ENCODE assay signal across 8 mouse cellular contexts in the genomic region with DNA sequence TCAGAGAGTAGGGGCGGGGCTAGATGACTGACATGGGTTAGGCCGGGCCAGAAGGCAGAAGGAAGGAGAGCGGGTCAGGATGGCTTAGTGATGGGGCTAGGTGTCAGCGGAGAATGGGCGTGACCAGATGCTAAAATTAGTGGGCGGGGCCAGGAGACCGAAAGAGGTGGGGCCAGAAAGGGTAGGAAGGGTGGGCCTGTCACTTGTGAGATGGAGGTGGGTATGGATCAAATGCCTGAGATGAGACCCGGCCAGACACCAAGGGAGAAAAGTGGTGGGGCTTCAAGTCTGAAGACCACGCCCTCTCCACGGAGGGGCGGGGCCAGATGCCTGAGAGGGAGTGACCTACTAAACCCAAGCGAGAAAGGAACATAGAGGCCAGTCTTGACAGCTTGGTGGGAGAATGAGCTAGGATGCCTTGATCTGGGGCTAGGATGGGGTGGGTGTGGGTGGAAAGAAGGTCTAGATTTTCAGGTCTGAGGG. TPM values are rescaled to one million over a fixed set of nuclear protein-coding genes. Genes with fewer than 3 reads are reported as not detected.
DNase-seq lines count a peak whose midpoint lies in the region; ATAC-seq lines count a peak whose summit lies in the region.

No protein-coding gene starts in this region.

- H3K4me2 ChIP-seq in forebrain, embryonic 11.5 days (ENCODE audit: low read depth, low read length, severe bottlenecking): no peak overlapping the region
- H3K4me2 ChIP-seq in liver, embryonic 13.5 days: peak overlapping the region; percentile 95
- H3K4me2 ChIP-seq in stomach, embryonic 16.5 days (ENCODE audit: low read depth, low read length): no peak overlapping the region

- 8% methylated on average over 12 of the region's 12 CpGs for WGBS in forebrain, embryonic 10.5 days
- WGBS in forebrain, embryonic 11.5 days: 7% methylated on average over 12 of the region's 12 CpGs
- 4% methylated on average over 12 of the region's 12 CpGs for WGBS in liver, embryonic 13.5 days (ENCODE audit: insufficient replicate concordance)
- 13% methylated on average over 12 of the region's 12 CpGs for WGBS in stomach, embryonic 16.5 days

- DNase-seq in forebrain, embryonic 10.5 days (ENCODE audit: extremely low spot score, low spot score): no peak
- DNase-seq in forebrain, embryonic 11.5 days (ENCODE audit: low spot score): no peak
- DNase-seq in 416B (ENCODE audit: low read depth): peak; percentile 88
- peak; percentile 67 for DNase-seq in embryo, embryonic 10.5 days (ENCODE audit: low spot score)
- peak; percentile 76 for DNase-seq in liver, embryonic 13.5 days
- no peak for DNase-seq in ovary, adult 18-20 months (ENCODE audit: low spot score)

- no peak overlapping the region for H3K27ac ChIP-seq in forebrain, embryonic 10.5 days
- H3K27ac ChIP-seq in forebrain, embryonic 11.5 days (ENCODE audit: low read depth, low read length): no peak overlapping the region
- peak overlapping the region; percentile 89 for H3K27ac ChIP-seq in liver, embryonic 13.5 days
- H3K27ac ChIP-seq in stomach, embryonic 16.5 days (ENCODE audit: low read length): no peak overlapping the region

- no peaks in the 10 kb centered on the region for H3K36me3 ChIP-seq in forebrain, embryonic 10.5 days (replicated peaks)
- no peaks in the 10 kb centered on the region for H3K36me3 ChIP-seq in forebrain, embryonic 11.5 days (ENCODE audit: control insufficient read depth, insufficient read depth, low read length)
- peaks cover 11% of the 10 kb centered on the region; the same call in 1 of the 2 replicates for H3K36me3 ChIP-seq in liver, embryonic 13.5 days
- H3K36me3 ChIP-seq in stomach, embryonic 16.5 days (ENCODE audit: control insufficient read depth, insufficient read depth, low read length): no peaks in the 10 kb centered on the region; the same call in 1 of the 2 replicates

- peak overlapping the region; percentile 55; the same call in 1 of the 2 replicates for H3K4me3 ChIP-seq in forebrain, embryonic 10.5 days
- H3K4me3 ChIP-seq in forebrain, embryonic 11.5 days (ENCODE audit: low read depth, low read length): no peak overlapping the region
- peak overlapping the region; percentile 82 for H3K4me3 ChIP-seq in liver, embryonic 13.5 days (replicated peaks)
- H3K4me3 ChIP-seq in stomach, embryonic 16.5 days (replicated peaks; ENCODE audit: low read length): no peak overlapping the region

- no peak for ATAC-seq in forebrain, embryonic 11.5 days (replicated peaks; ENCODE audit: low FRiP score)
- ATAC-seq in liver, embryonic 13.5 days (ENCODE audit: low read depth): peak; percentile 45
- 0 out of 2 replicates have a peak, but pooled peaks have one; percentile 12 for ATAC-seq in stomach, embryonic 16.5 days (ENCODE audit: insufficient read depth, low FRiP score)
- no peak for ATAC-seq in frontal cortex, adult (ENCODE audit: low TSS enrichment)

- H3K4me1 ChIP-seq in forebrain, embryonic 10.5 days: peaks cover 35% of the 10 kb centered on the region
- H3K4me1 ChIP-seq in forebrain, embryonic 11.5 days (replicated peaks; ENCODE audit: control insufficient read depth, insufficient read depth, low read length): peaks cover 7% of the 10 kb centered on the region; the same call in 1 of the 2 replicates
- peaks cover 80% of the 10 kb centered on the region for H3K4me1 ChIP-seq in liver, embryonic 13.5 days (replicated peaks)
- peaks cover 12% of the 10 kb centered on the region for H3K4me1 ChIP-seq in stomach, embryonic 16.5 days (ENCODE audit: control insufficient read depth, insufficient read depth, low read length)

- peaks cover 44% of the 10 kb centered on the region for H3K27me3 ChIP-seq in forebrain, embryonic 10.5 days (ENCODE audit: poor library complexity, severe bottlenecking)
- H3K27me3 ChIP-seq in forebrain, embryonic 11.5 days (ENCODE audit: control insufficient read depth, insufficient read depth, low read length): peaks cover 2% of the 10 kb centered on the region; the same call in 1 of the 2 replicates
- H3K27me3 ChIP-seq in liver, embryonic 13.5 days: no peaks in the 10 kb centered on the region
- H3K27me3 ChIP-seq in stomach, embryonic 16.5 days (ENCODE audit: control insufficient read depth, insufficient read depth, low read length): no peaks in the 10 kb centered on the region

- no peaks in the 10 kb centered on the region for H3K9me3 ChIP-seq in forebrain, embryonic 10.5 days
- no peaks in the 10 kb centered on the region for H3K9me3 ChIP-seq in forebrain, embryonic 11.5 days (ENCODE audit: control insufficient read depth, low read length)
- H3K9me3 ChIP-seq in liver, embryonic 13.5 days (replicated peaks): no peaks in the 10 kb centered on the region
- H3K9me3 ChIP-seq in stomach, embryonic 16.5 days (replicated peaks; ENCODE audit: control insufficient read depth, low read length): peaks cover 4% of the 10 kb centered on the region; the same call in 1 of the 2 replicates

- H3K9ac ChIP-seq in forebrain, embryonic 11.5 days (ENCODE audit: low read length): no peak overlapping the region
- peak overlapping the region; percentile 87 for H3K9ac ChIP-seq in liver, embryonic 13.5 days
- no peak overlapping the region for H3K9ac ChIP-seq in stomach, embryonic 16.5 days (ENCODE audit: low read length)

RNA-seq across cellular contexts. Expression of gene Gm45713, which starts 1.4 kb away (rescaled TPM):
- 0.11 and 0.27 TPM in 2 replicates for polyA plus RNA-seq in forebrain, embryonic 10.5 days (2016; fragmentation: Nextera tagmentation; extraction: Ambion mirVana)
- 0.45 and 0.55 TPM in 2 replicates for polyA plus RNA-seq in forebrain, embryonic 11.5 days (2014; fragmentation: Nextera tagmentation; extraction: Ambion mirVana)
- 0.12 and 0.37 TPM in 2 replicates for polyA plus RNA-seq in liver, embryonic 13.5 days (2015; fragmentation: Nextera tagmentation; extraction: Ambion mirVana)
- not detected in 2 replicates for polyA plus RNA-seq in stomach, embryonic 16.5 days (2015; fragmentation: Nextera tagmentation; extraction: Ambion mirVana)

RNA-seq across cellular contexts. Expression of gene Flt3l, which starts 1.6 kb away (rescaled TPM):
- 1.1 and 1.4 TPM in 2 replicates for polyA plus RNA-seq in forebrain, embryonic 10.5 days (2016; fragmentation: Nextera tagmentation; extraction: Ambion mirVana)
- 1.2 and 1.8 TPM in 2 replicates for polyA plus RNA-seq in forebrain, embryonic 11.5 days (2014; fragmentation: Nextera tagmentation; extraction: Ambion mirVana)
- polyA plus RNA-seq in liver, embryonic 13.5 days (2015; fragmentation: Nextera tagmentation; extraction: Ambion mirVana): 4.5 and 5.4 TPM in 2 replicates
- polyA plus RNA-seq in stomach, embryonic 16.5 days (2015; fragmentation: Nextera tagmentation; extraction: Ambion mirVana): 2.2 and 2.8 TPM in 2 replicates

RNA-seq across cellular contexts. Expression of gene Rpl13a, which starts 6.0 kb away (rescaled TPM):
- 1,219 and 1,234 TPM in 2 replicates for polyA plus RNA-seq in forebrain, embryonic 10.5 days (2016; fragmentation: Nextera tagmentation; extraction: Ambion mirVana)
- polyA plus RNA-seq in forebrain, embryonic 11.5 days (2014; fragmentation: Nextera tagmentation; extraction: Ambion mirVana): 1,136 and 1,164 TPM in 2 replicates
- 972 and 1,063 TPM in 2 replicates for polyA plus RNA-seq in liver, embryonic 13.5 days (2015; fragmentation: Nextera tagmentation; extraction: Ambion mirVana)
- polyA plus RNA-seq in stomach, embryonic 16.5 days (2015; fragmentation: Nextera tagmentation; extraction: Ambion mirVana): 1,102 and 1,332 TPM in 2 replicates

RNA-seq across cellular contexts. Expression of gene Rps11, which starts 10.3 kb away (rescaled TPM):
- polyA plus RNA-seq in forebrain, embryonic 10.5 days (2016; fragmentation: Nextera tagmentation; extraction: Ambion mirVana): 1,843 and 1,853 TPM in 2 replicates
- polyA plus RNA-seq in forebrain, embryonic 11.5 days (2014; fragmentation: Nextera tagmentation; extraction: Ambion mirVana): 1,418 and 1,481 TPM in 2 replicates
- 1,277 and 1,372 TPM in 2 replicates for polyA plus RNA-seq in liver, embryonic 13.5 days (2015; fragmentation: Nextera tagmentation; extraction: Ambion mirVana)
- 1,225 and 1,374 TPM in 2 replicates for polyA plus RNA-seq in stomach, embryonic 16.5 days (2015; fragmentation: Nextera tagmentation; extraction: Ambion mirVana)

RNA-seq across cellular contexts. Expression of gene Pih1d1, which starts 19.5 kb away (rescaled TPM):
- 98.5 and 99.6 TPM in 2 replicates for polyA plus RNA-seq in forebrain, embryonic 10.5 days (2016; fragmentation: Nextera tagmentation; extraction: Ambion mirVana)
- polyA plus RNA-seq in forebrain, embryonic 11.5 days (2014; fragmentation: Nextera tagmentation; extraction: Ambion mirVana): 95.9 and 110 TPM in 2 replicates
- polyA plus RNA-seq in liver, embryonic 13.5 days (2015; fragmentation: Nextera tagmentation; extraction: Ambion mirVana): 51.7 and 54.8 TPM in 2 replicates
- polyA plus RNA-seq in stomach, embryonic 16.5 days (2015; fragmentation: Nextera tagmentation; extraction: Ambion mirVana): 81.0 and 81.9 TPM in 2 replicates

Comparison
In these comparisons a context has a peak if more than half of its experiments do, and no peak if none do; other contexts are left out.
1. H3K4me3 ChIP-seq: peak in forebrain, embryonic 10.5 days (single experiment) and liver, embryonic 13.5 days (single experiment); none in forebrain, embryonic 11.5 days (single experiment) and stomach, embryonic 16.5 days (single experiment).
2. DNase-seq: peak in 416B (single experiment), embryo, embryonic 10.5 days (single experiment) and liver, embryonic 13.5 days (single experiment); none in forebrain, embryonic 10.5 days (single experiment), forebrain, embryonic 11.5 days (single experiment) and ovary, adult 18-20 months (single experiment).
3. ATAC-seq: peak in liver, embryonic 13.5 days (single experiment) and stomach, embryonic 16.5 days (single experiment); none in forebrain, embryonic 11.5 days (single experiment) and frontal cortex, adult (single experiment).